Mouse (Mus musculus): ENCODE measurements at regions not wholly inside any gene's neighbourhood (a gene's known extent, or its start where the extent isn't known, plus 50 kb on each side); places are given as distances from the start of the nearest gene placed in this dataset.

DNA sequence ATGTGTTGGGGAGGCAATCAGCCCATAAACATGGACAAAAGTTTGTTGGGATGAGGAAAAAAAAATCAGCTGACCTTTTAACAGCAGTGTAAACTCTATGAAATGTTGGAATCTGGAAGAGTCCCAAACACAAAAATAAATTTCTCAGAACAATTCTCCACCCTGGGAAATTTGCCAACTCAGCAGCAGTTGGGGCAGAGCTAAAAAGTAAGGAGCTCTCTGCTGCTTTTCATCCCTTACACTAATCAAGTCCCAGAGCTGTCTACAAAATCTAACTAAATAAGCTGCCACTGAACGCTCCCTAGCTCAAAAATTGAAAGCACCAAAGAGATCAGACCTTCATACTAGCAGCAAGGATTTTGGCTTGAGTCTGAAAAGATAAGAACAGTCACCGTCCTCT is 176.6 kb upstream of the Egflam start:
- peak; percentile 31 to 42 for DNase-seq

DNA sequence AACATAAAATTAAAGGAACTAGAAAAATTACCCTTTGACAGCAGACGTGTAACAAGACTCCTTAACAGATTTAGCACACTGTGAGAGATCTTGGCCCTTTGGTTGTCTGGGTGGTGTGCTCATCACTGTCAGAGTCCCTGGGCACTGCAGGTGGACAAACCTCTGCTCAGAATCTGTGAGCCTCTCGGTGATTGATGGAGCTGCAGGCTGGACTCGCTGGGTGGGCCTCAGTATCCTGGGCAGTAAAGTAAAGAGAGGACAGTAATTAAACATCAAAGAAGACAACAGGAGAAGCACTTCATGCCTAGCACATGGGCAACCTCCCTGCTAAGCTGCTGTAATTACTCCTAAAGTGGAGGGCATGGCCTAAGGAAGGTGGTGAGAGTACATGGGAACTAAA is 180.2 kb upstream of the Egflam start:
- no peak for DNase-seq

DNA sequence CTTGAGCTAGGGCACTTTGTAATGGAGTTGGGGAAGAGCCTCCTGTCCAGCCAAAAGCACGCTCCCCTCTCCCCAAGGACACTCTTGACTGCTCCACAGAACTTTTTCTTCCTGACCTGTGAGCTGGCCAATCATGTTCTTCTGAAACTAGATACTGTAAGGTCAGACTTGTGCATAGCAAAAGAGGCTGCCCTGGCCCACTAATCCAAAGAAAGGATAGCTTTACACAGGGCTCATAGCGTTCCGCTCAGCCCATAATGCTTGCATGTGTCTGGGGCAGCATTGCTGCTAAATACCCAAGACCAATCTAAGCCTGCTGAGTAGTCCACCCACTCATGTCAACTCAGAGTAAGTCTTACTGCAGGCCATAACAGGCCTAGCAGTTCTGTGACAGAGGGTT is 189.0 kb upstream of the Egflam start:
- DNase-seq = no peak

DNA sequence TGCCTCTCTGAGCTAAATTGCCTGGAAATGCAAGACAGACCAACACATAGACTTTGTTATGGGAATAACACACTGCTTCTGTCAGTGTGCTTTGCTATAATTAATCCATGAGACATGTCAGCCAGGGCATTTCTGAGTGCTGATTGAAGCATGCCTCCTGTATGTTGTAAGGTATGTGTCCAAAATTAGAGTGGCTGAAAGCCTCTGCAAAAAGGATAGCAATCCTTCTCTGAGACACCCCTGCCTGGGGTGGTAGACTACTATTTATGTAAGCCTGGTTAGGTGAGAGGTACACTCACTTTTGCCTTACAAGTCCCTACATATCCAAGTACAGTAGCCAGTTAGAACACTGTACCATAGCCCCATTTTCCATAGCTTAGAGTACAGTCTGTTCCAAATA is 193.3 kb upstream of the Egflam start:
- DNase-seq = no peak

- DNase-seq = no peak
Measured at GRCm38 (mm10) chr15:7597335-7597734, 199.1 kb upstream of the Egflam start.

GRCm38 (mm10) chr15:7597805-7598204 is 199.6 kb upstream of the Egflam start:
- DNase-seq = no peak

GRCm38 (mm10) chr15:7601540-7601939 is 203.3 kb upstream of the Egflam start:
- no peak for DNase-seq

GRCm38 (mm10) chr15:7604847-7605246 is 205.8 kb upstream of the Gdnf start:
- DNase-seq = no peak

GRCm38 (mm10) chr15:7617954-7618353 is 192.7 kb upstream of the Gdnf start:
- no peak for DNase-seq

DNA sequence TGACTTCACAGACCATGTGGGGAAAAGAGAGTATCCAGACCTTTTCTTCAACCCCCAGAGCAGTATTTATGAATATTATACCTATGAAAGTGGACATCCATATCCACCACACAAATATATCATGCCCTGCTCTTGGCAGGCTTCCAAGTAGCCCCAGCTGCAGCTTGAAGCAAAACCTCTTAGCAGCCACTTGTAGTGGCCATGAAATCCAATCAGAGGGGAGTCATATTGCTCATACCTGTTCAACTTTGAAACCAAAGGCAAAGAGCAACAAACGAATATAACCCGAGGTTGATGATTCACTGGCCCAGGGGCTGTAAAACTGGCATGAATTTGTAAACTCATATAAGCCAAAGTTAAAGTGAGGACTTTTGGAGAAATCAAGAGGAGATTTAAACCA is 187.6 kb upstream of the Gdnf start:
- peak; percentile 18 to 23 for DNase-seq

DNA sequence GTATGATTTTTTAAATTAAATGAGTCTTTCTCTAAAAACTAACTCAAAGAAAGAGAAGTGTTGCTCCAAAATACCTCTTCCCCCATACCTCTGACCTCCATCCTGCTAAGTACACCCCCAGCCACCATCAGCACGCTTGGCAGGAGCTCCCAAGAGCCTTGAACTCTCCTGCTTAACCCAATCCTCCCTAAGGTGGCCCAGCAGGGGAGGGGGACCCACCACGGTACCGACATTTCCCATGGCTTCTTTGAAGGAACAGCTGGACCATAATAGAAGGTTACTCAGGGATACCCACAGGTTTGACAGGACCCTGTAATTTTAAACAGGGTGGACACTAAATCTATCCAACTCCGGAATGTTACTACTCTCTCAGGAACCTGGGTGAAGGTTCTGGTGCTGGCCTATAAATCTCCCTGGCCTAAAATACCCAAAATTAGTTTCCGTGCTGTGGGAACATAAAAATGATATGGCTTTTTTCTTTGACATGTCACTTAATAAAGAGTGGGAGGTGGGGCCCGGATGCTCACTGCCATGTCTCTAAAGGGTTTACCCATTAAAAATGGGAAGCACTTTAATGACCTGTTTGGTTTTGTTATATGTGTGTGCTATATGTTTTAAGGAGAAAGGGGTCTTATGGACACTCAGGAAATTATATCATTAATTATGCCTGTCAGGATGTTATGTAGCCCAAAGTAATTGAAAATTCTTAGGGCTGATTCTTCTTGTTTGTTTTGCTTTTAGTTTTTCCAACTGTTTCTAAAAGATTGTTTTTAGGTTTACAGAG is 185.8 kb upstream of the Gdnf start:
- peak; percentile 38 to 44 for DNase-seq

GRCm38 (mm10) chr15:7629826-7630225 is 180.8 kb upstream of the Gdnf start:
- no peak for DNase-seq

DNA sequence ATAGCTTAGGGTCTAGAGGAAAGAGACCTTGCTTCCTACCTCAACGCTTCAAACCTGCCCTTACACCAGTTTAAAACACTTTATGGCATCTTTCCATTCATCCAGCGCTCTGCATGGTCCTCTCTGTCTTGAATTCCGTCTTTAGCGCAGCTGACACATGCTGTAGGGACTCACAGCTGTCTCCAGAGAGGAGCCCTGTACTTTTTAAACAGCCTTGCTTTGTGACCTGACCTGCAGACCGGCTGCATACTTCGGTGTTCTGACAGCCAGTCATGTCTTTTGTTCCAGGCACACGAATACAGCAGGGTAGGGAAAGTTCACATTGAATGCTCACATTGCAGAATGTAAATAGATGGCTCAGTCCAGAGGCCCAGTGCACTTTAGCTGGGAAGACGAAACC is 175.4 kb upstream of the Gdnf start:
- no peak for DNase-seq

GRCm38 (mm10) chr15:7639444-7639843 is 171.2 kb upstream of the Gdnf start:
- DNase-seq = no peak

GRCm38 (mm10) chr15:7642075-7642474 is 168.6 kb upstream of the Gdnf start:
- no peak for DNase-seq

GRCm38 (mm10) chr15:7650705-7651104 is 159.9 kb upstream of the Gdnf start:
- no peak for DNase-seq

GRCm38 (mm10) chr15:7663888-7664287 is 146.8 kb upstream of the Gdnf start:
- no peak for DNase-seq

- DNase-seq = no peak
Measured at GRCm38 (mm10) chr15:7669631-7670030, 141.0 kb upstream of the Gdnf start.

DNA sequence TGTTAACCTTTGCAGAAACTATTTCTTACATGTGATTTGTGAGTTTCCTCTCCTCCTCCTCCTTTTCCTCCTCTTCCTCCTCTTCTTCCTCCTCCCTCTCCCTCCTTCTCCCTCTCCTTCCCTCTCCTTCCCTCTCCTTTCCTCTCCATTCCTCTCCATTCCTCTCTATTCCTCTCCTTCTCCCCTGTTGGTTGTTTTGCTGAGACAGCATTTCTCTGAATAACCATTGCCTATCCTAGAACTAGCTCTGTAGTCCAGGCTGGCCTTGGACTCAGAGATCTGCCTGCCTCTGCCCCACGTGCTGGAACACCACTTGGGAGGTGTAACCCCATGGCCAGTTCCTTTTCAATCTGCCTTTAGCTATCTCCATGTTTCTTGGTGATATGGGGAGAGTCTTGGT is 133.7 kb upstream of the Gdnf start:
- DNase-seq = no peak

- DNase-seq = no peak
Measured at GRCm38 (mm10) chr15:7678711-7679110, 131.9 kb upstream of the Gdnf start.

DNA sequence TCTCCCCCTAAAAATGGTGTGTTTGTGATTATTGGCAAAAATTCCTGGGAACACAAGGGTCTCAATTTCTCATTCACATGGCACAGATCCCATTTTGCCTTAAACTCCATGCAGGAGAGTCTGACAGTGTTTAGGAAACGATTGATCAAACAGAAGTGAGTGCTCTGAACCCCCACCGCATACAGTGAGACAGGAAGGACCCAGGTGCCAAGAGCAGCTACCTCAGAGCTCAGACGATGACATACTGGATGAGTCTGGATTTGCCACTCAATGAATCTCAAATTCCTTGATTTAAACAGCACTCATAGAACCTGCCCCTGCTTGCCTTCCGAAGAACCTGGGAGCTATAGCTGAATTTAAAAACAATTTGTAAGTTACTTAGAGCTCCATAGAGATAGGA is 129.6 kb upstream of the Gdnf start:
- no peak for DNase-seq

GRCm38 (mm10) chr15:7683235-7683974 is 127.2 kb upstream of the Gdnf start:
- DNase-seq = no peak

DNA sequence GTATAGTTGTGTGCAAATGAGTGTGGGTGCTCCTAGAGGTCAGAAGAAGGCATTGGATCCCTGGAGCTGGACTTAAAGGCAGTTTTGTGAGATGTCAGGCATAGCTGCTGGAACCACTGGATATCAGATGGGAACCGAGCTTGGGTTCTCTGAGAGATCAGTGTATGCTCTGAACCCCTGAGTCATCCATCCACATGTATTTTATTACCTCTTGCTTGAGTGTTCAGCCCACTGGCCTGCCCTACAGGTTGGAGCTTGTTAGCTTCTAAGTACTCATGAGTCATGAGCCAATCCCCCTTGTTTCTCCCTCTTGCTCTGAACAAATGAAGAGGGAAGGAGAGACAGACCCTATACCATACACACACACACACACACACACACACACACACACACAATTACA is 119.4 kb upstream of the Gdnf start:
- DNase-seq = no peak

- no peak for DNase-seq
Measured at GRCm38 (mm10) chr15:7692096-7692495, 118.5 kb upstream of the Gdnf start.

DNA sequence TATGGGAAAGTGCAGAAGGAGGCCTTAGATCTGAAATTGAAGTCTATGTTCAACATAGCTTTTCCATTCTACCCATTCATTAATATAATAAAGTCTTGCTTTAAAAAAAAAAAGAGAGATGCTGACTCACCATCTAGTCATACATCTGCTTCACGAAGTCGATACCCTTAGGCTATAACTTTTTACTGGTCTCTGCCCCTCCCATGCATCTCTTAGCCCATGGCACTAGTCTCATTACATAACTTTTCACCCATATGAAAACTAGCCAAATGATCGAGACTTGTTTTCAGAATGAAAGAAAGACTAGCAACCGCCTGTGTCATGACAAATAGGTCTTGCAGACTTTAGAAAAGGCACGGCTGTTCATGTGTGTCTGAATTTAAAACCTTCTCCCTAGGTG is 116.6 kb upstream of the Gdnf start:
- DNase-seq = no peak
